Mouse (Mus musculus) limb, embryonic 14.5 days (tissue): ENCODE results near the gene Stra6l. TPM values are rescaled to one million over a fixed set of nuclear protein-coding genes. Genes with fewer than 3 reads are reported as not detected.

Experiments used
- ATAC-seq: fragments of 200-750 bp; cut with Nextera tagmentation; 2 replicates; pipeline ENCODE4 v1.8.0; 2017; ENCODE audit warnings: low read depth, moderate number of reproducible peaks, moderate TSS enrichment; ENCODE audit not compliant: low FRiP score
- DNase-seq: peaks from one replicate; pipeline ENCODE4 v3.0.0-alpha.2; 2015; ENCODE audit warnings: low spot score
- H3K27ac ChIP-seq: fragments of 300-500 bp; sonication (generic); replicated peaks from 2 replicates; pipeline ENCODE4 v1.5.1; 2014; ENCODE audit warnings: low read depth, mild to moderate bottlenecking, low read length, moderate library complexity, mixed read lengths
- H3K27me3 ChIP-seq: fragments of 300-500 bp; sonication (generic); 2 replicates; pipeline ENCODE4 v1.6.1; 2014; ENCODE audit warnings: low read length, mixed read lengths; ENCODE audit not compliant: control insufficient read depth, insufficient read depth
- H3K36me3 ChIP-seq: fragments of 300-500 bp; sonication (generic); 2 replicates; pipeline ENCODE4 v1.6.1; 2014; ENCODE audit warnings: mild to moderate bottlenecking, low read length, moderate library complexity, mixed read lengths; ENCODE audit not compliant: control insufficient read depth, insufficient read depth
- H3K4me1 ChIP-seq: fragments of 300-500 bp; sonication (generic); 2 replicates; pipeline ENCODE4 v1.6.1; 2014; ENCODE audit warnings: antibody characterized with exemption, low read length, mixed read lengths; ENCODE audit not compliant: control insufficient read depth, insufficient read depth
- H3K4me2 ChIP-seq: fragments of 300-500 bp; sonication (generic); replicated peaks from 2 replicates; pipeline ENCODE4 v1.6.1; 2014; ENCODE audit warnings: low read depth, mild to moderate bottlenecking, low read length, moderate library complexity; ENCODE audit not compliant: severe bottlenecking
- H3K4me3 ChIP-seq: fragments of 300-500 bp; sonication (generic); replicated peaks from 2 replicates; pipeline ENCODE4 v1.5.1; 2014; ENCODE audit warnings: low read length
- H3K9ac ChIP-seq: fragments of 300-500 bp; sonication (generic); 2 replicates; pipeline ENCODE4 v1.6.1; 2014; ENCODE audit warnings: mild to moderate bottlenecking, low read depth, low read length, moderate library complexity; ENCODE audit not compliant: severe bottlenecking
- H3K9me3 ChIP-seq: fragments of 300-500 bp; sonication (generic); 2 replicates; pipeline ENCODE4 v1.6.1; 2016; ENCODE audit warnings: low read length; ENCODE audit not compliant: control insufficient read depth
- POLR2A ChIP-seq: fragments of 200-500 bp; IDR thresholded peaks from 2 replicates; pipeline ENCODE4 v1.8.0; 2012; ENCODE audit warnings: inconsistent platforms, mild to moderate bottlenecking, moderate library complexity, borderline replicate concordance; ENCODE audit not compliant: insufficient read depth, insufficient read length; ENCODE audit errors: extremely low read depth
- WGBS: fragments of 180-500 bp; shearing (Covaris S2); extraction: QIAGEN DNeasy Blood & Tissue Kit; methylation state at CpG from one replicate; pipeline ENCODE4 v1.1.7; 2014; 5-methylcytosine and 5-hydroxymethylcytosine counted together
- polyA plus RNA-seq, 2 experiments: library from polyadenylated mRNA; depleted of rRNA in 1 of 2; stranded (reverse) in 1 of 2; unstranded in 1 of 2; fragments of >200 nt; fragmentation: Nextera tagmentation in 1 of 2; extraction: Ambion mirVana in 1 of 2; gene quantifications; 2 replicates each; pipeline versions ENCODE4 v1.2.1 to v1.2.3; 2012 to 2014

Stra6l gene
- polyA plus RNA-seq, 2 experiments = 0.81 to 2.1 TPM

DNA sequence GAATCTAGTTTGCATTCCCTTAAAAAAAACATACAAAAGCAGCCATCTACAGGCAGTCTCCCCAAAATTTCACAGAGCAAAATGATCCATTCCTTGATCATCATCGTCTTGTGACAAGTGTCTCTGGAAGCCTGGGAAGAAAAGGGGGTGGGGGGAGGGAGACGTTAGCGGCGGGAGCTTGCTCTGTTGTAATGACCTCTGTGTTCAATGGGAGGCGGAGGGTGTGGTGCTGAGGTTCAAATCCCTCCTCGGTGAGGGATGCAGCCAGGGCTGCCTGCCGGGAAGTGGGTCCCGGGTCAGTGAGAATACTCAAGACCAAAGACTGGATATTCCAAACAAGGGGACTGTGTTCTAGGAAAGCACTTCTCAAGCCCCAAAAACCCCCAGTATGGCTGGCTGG lies 37.2 kb upstream of the Stra6l start:
- no peak for ATAC-seq
- TF ChIP-seq POLR2A = no peak

DNA sequence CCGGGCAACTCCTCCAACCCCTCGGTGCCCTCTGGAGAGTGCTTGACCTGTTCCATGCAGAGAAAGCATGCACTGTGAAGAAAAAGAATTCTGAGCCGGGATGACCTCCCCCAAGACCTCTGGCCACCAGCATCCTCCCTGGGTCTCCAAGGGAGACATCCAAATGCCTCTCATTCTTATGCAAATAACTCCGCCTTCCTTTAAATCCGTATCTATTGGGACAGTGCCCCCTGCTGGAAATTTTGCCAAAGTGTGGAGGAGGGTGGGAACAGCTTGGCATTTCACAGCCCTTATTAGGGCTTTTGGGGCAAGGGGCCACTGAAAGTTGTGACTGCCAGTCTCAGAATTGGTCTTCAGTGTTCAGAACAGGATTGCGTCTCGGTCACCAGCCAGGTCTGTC lies 32.9 kb upstream of the Stra6l start:
- Histone ChIP-seq H3K9ac (no peak overlapping the region), H3K27ac (no peak overlapping the region), H3K4me3 (no peak overlapping the region), H3K4me1 (peaks cover 16% of the 10 kb centered on the region), H3K36me3 (no peaks in the 10 kb centered on the region), H3K27me3 (no peaks in the 10 kb centered on the region), H3K4me2 (no peak overlapping the region), H3K9me3 (no peaks in the 10 kb centered on the region)
- ATAC-seq (no peak), DNase-seq (no peak)
- no peak for TF ChIP-seq POLR2A
- 53% methylated on average over 7 of the region's 7 CpGs for WGBS

More for the DNA sequence above, 37.2 kb upstream of the Stra6l start:
- no peak overlapping the region for H3K4me3 ChIP-seq
- H3K27me3 ChIP-seq = no peaks in the 10 kb centered on the region
- no peaks in the 10 kb centered on the region for H3K9me3 ChIP-seq
- H3K27ac ChIP-seq = no peak overlapping the region
- WGBS = 29% methylated on average over 8 of the region's 8 CpGs
- no peaks in the 10 kb centered on the region for H3K4me1 ChIP-seq
- H3K36me3 ChIP-seq = no peaks in the 10 kb centered on the region
- no peak overlapping the region for H3K4me2 ChIP-seq
- H3K9ac ChIP-seq = no peak overlapping the region
- DNase-seq = no peak

DNA sequence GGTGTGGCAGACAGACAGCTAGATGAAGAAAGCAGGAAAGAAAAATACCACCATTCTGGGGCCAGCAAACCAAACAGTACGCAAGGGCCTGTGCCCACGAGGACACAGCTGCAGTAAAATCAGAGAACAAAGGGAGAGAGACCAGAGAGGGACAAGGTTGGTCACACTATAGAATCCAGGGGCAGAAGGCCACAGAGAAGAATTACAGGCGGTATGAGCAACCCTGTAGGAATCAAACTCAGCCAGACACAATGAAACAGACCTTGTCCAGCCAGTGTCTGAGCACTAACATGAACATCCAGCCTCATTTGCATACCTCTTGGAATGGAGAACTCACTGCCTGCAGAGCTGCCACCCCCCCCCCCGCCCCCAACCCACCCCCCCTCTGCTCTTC lies 29.7 kb upstream of the Stra6l start:
- Histone ChIP-seq H3K27ac (no peak overlapping the region), H3K36me3 (no peaks in the 10 kb centered on the region), H3K4me3 (no peak overlapping the region; the same call in 1 of the 2 replicates), H3K9me3 (no peaks in the 10 kb centered on the region), H3K27me3 (peaks cover 12% of the 10 kb centered on the region), H3K9ac (peak overlapping the region; percentile 28; the same call in 1 of the 2 replicates), H3K4me2 (peak overlapping the region; percentile 57), H3K4me1 (peaks cover 16% of the 10 kb centered on the region)
- TF ChIP-seq POLR2A = no peak
- DNase-seq (no peak), ATAC-seq (no peak)
- 21% methylated on average over 3 of the region's 4 CpGs for WGBS

DNA sequence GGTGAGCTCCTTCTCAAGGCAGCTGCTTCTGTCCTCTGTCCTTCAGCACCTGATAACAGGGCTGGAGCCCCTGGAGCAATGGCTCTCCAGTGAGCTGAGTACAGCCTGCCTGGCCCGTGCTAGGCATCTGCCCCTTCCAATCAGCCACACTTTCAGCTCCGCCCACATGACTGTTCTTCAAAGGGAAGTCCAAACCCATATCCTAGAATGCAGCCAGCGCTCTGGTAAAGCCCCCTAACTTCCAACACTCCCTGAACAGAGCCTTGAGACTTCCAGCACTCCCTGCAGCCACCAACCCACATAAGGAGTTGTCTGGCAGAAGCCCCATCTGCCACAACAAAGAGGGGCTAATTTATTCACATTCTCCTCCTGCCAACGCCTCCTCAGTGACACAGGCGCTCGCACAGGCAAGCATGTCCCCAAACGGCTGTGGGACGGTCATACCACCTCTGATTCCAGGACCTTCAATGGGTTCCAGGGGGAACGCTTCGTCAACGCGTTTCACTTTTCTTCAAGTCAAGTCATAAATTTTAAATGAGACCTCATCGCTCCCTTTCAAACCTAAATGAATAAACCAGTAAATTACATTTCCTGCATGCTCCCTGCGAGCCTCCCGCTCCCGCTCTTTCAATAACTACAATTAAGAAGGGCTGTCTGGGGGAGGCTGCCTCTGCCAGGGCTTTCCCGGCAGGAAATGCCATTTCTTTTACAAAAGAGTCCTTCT lies 29.1 kb upstream of the Stra6l start:
- no peak; the same call in 1 of the 2 replicates for ATAC-seq

DNA sequence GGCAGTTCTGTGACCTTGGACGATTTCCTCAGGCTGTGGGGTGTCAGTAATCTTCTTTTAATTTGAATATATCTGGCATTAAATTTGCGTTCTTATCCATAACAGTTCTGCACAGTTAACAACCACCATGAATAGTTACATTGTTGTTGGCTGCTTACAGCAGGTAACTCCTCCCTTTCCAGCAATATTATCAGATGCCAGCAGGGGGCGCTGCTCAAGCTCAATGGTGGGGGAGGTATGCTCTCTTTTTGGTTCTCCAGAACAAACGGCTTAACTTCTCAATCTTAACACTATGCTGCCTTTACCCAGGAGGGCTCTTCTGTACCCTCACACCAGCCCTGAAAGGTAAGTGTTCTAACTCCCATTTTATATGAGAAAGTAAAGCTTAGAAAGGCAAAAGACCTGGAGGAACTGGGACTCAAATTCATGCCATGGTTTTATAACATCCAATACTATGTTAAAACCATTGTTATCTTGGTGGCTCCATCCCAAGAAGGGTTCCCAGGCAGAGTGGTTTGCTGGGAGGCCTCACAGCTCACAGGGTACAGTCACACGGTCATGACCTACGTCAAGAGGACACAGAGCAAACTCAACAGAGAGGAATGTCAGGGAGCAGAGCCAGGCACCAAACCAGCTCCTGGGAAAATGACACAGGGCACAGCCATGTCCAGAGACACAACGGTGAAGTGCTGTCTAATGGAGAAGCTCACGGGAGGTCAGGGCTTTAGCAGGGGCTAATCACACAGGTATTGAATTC lies 28.2 kb upstream of the Stra6l start:
- H3K27ac ChIP-seq = no peak overlapping the region
- 42% methylated on average over 8 of the region's 8 CpGs for WGBS
- H3K27me3 ChIP-seq = peaks cover 26% of the 10 kb centered on the region
- peak overlapping the region; percentile 57 for H3K4me2 ChIP-seq
- TF ChIP-seq POLR2A = no peak
- H3K9me3 ChIP-seq = no peaks in the 10 kb centered on the region
- peaks cover 16% of the 10 kb centered on the region for H3K4me1 ChIP-seq
- H3K9ac ChIP-seq = no peak overlapping the region
- DNase-seq = peak; percentile 55
- no peaks in the 10 kb centered on the region for H3K36me3 ChIP-seq
- H3K4me3 ChIP-seq = no peak overlapping the region
- no peak for ATAC-seq

More for the DNA sequence above, 29.1 kb upstream of the Stra6l start:
- Histone ChIP-seq H3K4me1 (peaks cover 16% of the 10 kb centered on the region), H3K36me3 (no peaks in the 10 kb centered on the region), H3K4me3 (peak overlapping the region; percentile 23), H3K27me3 (peaks cover 18% of the 10 kb centered on the region), H3K27ac (no peak overlapping the region), H3K4me2 (peak overlapping the region; percentile 57), H3K9ac (peak overlapping the region; percentile 28; the same call in 1 of the 2 replicates), H3K9me3 (no peaks in the 10 kb centered on the region)
- DNase-seq = peak; percentile 32
- 1% methylated on average over 16 of the region's 17 CpGs for WGBS
- no peak for TF ChIP-seq POLR2A
